Mouse (Mus musculus): ENCODE measurements around the gene Hsp90b1. TPM values are rescaled to one million over a fixed set of nuclear protein-coding genes. Genes with fewer than 3 reads are reported as not detected.
A peak's percentile ranks its signal among the peaks of the same experiment; 100 is the strongest.

The Hsp90b1 gene
- polyA plus RNA-seq, 1 experiment from 2014 or later: 437 TPM

GRCm38 (mm10) chr10:86712156-86712555, 6.8 kb upstream of the Hsp90b1 start:
- Histone ChIP-seq H3K4me2 (replicated peaks; ENCODE audit: low read depth, low read length) (no peak overlapping the region), H3K27me3 (ENCODE audit: control insufficient read depth, insufficient read depth, low read length) (no peaks in the 10 kb centered on the region), H3K27ac (ENCODE audit: low read length) (no peak overlapping the region), H3K9me3 (ENCODE audit: control insufficient read depth, low read depth, low read length) (no peaks in the 10 kb centered on the region), H3K4me3 (ENCODE audit: low read depth, low read length) (no peak overlapping the region), H3K36me3 (ENCODE audit: control insufficient read depth, insufficient read depth, low read length) (no peaks in the 10 kb centered on the region), H3K9ac (replicated peaks; ENCODE audit: low read depth, low read length) (no peak overlapping the region), H3K4me1 (ENCODE audit: control insufficient read depth, insufficient read depth, low read length) (no peaks in the 10 kb centered on the region)
- 69% methylated on average over 3 of the region's 3 CpGs for WGBS
- no peak for ATAC-seq (ENCODE audit: insufficient number of reproducible peaks, insufficient read depth, low FRiP score, low read depth)

- Histone ChIP-seq H3K36me3 (ENCODE audit: control insufficient read depth, insufficient read depth, low read length) (peaks cover 11% of the 10 kb centered on the region), H3K9ac (replicated peaks; ENCODE audit: low read depth, low read length) (no peak overlapping the region), H3K4me3 (ENCODE audit: low read depth, low read length) (no peak overlapping the region), H3K9me3 (ENCODE audit: control insufficient read depth, low read depth, low read length) (no peaks in the 10 kb centered on the region), H3K4me1 (ENCODE audit: control insufficient read depth, insufficient read depth, low read length) (peaks cover 16% of the 10 kb centered on the region), H3K27me3 (ENCODE audit: control insufficient read depth, insufficient read depth, low read length) (no peaks in the 10 kb centered on the region), H3K4me2 (replicated peaks; ENCODE audit: low read depth, low read length) (peak overlapping the region; percentile 45; the same call in 1 of the 2 replicates), H3K27ac (ENCODE audit: low read length) (peak overlapping the region; percentile 85; the same call in 1 of the 2 replicates)
- 95% methylated on average over 3 of the region's 3 CpGs for WGBS
- no peak for ATAC-seq (ENCODE audit: insufficient number of reproducible peaks, insufficient read depth, low FRiP score, low read depth)
Observed at GRCm38 (mm10) chr10:86707134-86707533, 1.8 kb upstream of the Hsp90b1 start.

GRCm38 (mm10) chr10:86705922-86706752, 828 bp upstream of the Hsp90b1 start:
- no peaks in the 10 kb centered on the region for H3K9me3 ChIP-seq (ENCODE audit: control insufficient read depth, low read depth, low read length)
- 1% methylated on average over 33 of the region's 33 CpGs for WGBS
- peak; percentile 84 for ATAC-seq (ENCODE audit: insufficient number of reproducible peaks, insufficient read depth, low FRiP score, low read depth)
- peak overlapping the region; percentile 45 for H3K4me2 ChIP-seq (replicated peaks; ENCODE audit: low read depth, low read length)
- H3K4me1 ChIP-seq (ENCODE audit: control insufficient read depth, insufficient read depth, low read length): peaks cover 21% of the 10 kb centered on the region
- H3K27ac ChIP-seq (ENCODE audit: low read length): peak overlapping the region; percentile 85
- H3K36me3 ChIP-seq (ENCODE audit: control insufficient read depth, insufficient read depth, low read length): peaks cover 20% of the 10 kb centered on the region
- peak overlapping the region; percentile 37 for H3K9ac ChIP-seq (replicated peaks; ENCODE audit: low read depth, low read length)
- H3K4me3 ChIP-seq (ENCODE audit: low read depth, low read length): peak overlapping the region; percentile 98
- no peaks in the 10 kb centered on the region for H3K27me3 ChIP-seq (ENCODE audit: control insufficient read depth, insufficient read depth, low read length)

- no peak for ATAC-seq (ENCODE audit: insufficient number of reproducible peaks, insufficient read depth, low FRiP score, low read depth)
- H3K4me1 ChIP-seq (ENCODE audit: control insufficient read depth, insufficient read depth, low read length): peaks cover 29% of the 10 kb centered on the region
- no peaks in the 10 kb centered on the region for H3K9me3 ChIP-seq (ENCODE audit: control insufficient read depth, low read depth, low read length)
- peak overlapping the region; percentile 94 for H3K9ac ChIP-seq (replicated peaks; ENCODE audit: low read depth, low read length)
- peaks cover 34% of the 10 kb centered on the region for H3K36me3 ChIP-seq (ENCODE audit: control insufficient read depth, insufficient read depth, low read length)
- 0% methylated on average over 33 of the region's 33 CpGs for WGBS
- peak overlapping the region; percentile 84 for H3K27ac ChIP-seq (ENCODE audit: low read length)
- H3K4me2 ChIP-seq (replicated peaks; ENCODE audit: low read depth, low read length): peak overlapping the region; percentile 95
- no peaks in the 10 kb centered on the region for H3K27me3 ChIP-seq (ENCODE audit: control insufficient read depth, insufficient read depth, low read length)
- peak overlapping the region; percentile 98 for H3K4me3 ChIP-seq (ENCODE audit: low read depth, low read length)
Observed at GRCm38 (mm10) chr10:86704589-86705191, 619 bp downstream of the Hsp90b1 start.

- Histone ChIP-seq H3K36me3 (ENCODE audit: control insufficient read depth, insufficient read depth, low read length) (peaks cover 40% of the 10 kb centered on the region), H3K4me1 (ENCODE audit: control insufficient read depth, insufficient read depth, low read length) (peaks cover 29% of the 10 kb centered on the region), H3K9me3 (ENCODE audit: control insufficient read depth, low read depth, low read length) (no peaks in the 10 kb centered on the region), H3K9ac (replicated peaks; ENCODE audit: low read depth, low read length) (peak overlapping the region; percentile 94), H3K27ac (ENCODE audit: low read length) (no peak overlapping the region), H3K4me3 (ENCODE audit: low read depth, low read length) (peak overlapping the region; percentile 98), H3K4me2 (replicated peaks; ENCODE audit: low read depth, low read length) (peak overlapping the region; percentile 95), H3K27me3 (ENCODE audit: control insufficient read depth, insufficient read depth, low read length) (no peaks in the 10 kb centered on the region)
- WGBS: 3% methylated on average over 8 of the region's 8 CpGs
- ATAC-seq (ENCODE audit: insufficient number of reproducible peaks, insufficient read depth, low FRiP score, low read depth): no peak
Observed at GRCm38 (mm10) chr10:86704141-86704540, 1.2 kb downstream of the Hsp90b1 start.

- Histone ChIP-seq H3K4me1 (ENCODE audit: control insufficient read depth, insufficient read depth, low read length) (peaks cover 29% of the 10 kb centered on the region), H3K9me3 (ENCODE audit: control insufficient read depth, low read depth, low read length) (no peaks in the 10 kb centered on the region), H3K27ac (ENCODE audit: low read length) (no peak overlapping the region), H3K9ac (replicated peaks; ENCODE audit: low read depth, low read length) (peak overlapping the region; percentile 94), H3K4me3 (ENCODE audit: low read depth, low read length) (peak overlapping the region; percentile 98), H3K27me3 (ENCODE audit: control insufficient read depth, insufficient read depth, low read length) (no peaks in the 10 kb centered on the region), H3K4me2 (replicated peaks; ENCODE audit: low read depth, low read length) (peak overlapping the region; percentile 95), H3K36me3 (ENCODE audit: control insufficient read depth, insufficient read depth, low read length) (peaks cover 45% of the 10 kb centered on the region)
- 57% methylated on average over 4 of the region's 4 CpGs for WGBS
- no peak for ATAC-seq (ENCODE audit: insufficient number of reproducible peaks, insufficient read depth, low FRiP score, low read depth)
Observed at GRCm38 (mm10) chr10:86703375-86703774, 1.9 kb downstream of the Hsp90b1 start.

GRCm38 (mm10) chr10:86702312-86702920, 2.9 kb downstream of the Hsp90b1 start:
- Histone ChIP-seq H3K27ac (ENCODE audit: low read length) (no peak overlapping the region), H3K9me3 (ENCODE audit: control insufficient read depth, low read depth, low read length) (no peaks in the 10 kb centered on the region), H3K27me3 (ENCODE audit: control insufficient read depth, insufficient read depth, low read length) (no peaks in the 10 kb centered on the region), H3K36me3 (ENCODE audit: control insufficient read depth, insufficient read depth, low read length) (peaks cover 54% of the 10 kb centered on the region), H3K4me2 (replicated peaks; ENCODE audit: low read depth, low read length) (no peak overlapping the region), H3K4me1 (ENCODE audit: control insufficient read depth, insufficient read depth, low read length) (peaks cover 29% of the 10 kb centered on the region), H3K4me3 (ENCODE audit: low read depth, low read length) (0 out of 2 replicates have a peak overlapping the region, but pooled peaks have one; percentile 2), H3K9ac (replicated peaks; ENCODE audit: low read depth, low read length) (no peak overlapping the region)
- WGBS: 58% methylated on average over 4 of the region's 4 CpGs
- ATAC-seq (ENCODE audit: insufficient number of reproducible peaks, insufficient read depth, low FRiP score, low read depth): no peak

GRCm38 (mm10) chr10:86700973-86701372, 4.3 kb downstream of the Hsp90b1 start:
- 53% methylated on average over 3 of the region's 3 CpGs for WGBS
- Histone ChIP-seq H3K9me3 (ENCODE audit: control insufficient read depth, low read depth, low read length) (no peaks in the 10 kb centered on the region), H3K4me1 (ENCODE audit: control insufficient read depth, insufficient read depth, low read length) (peaks cover 27% of the 10 kb centered on the region), H3K27me3 (ENCODE audit: control insufficient read depth, insufficient read depth, low read length) (no peaks in the 10 kb centered on the region), H3K4me2 (replicated peaks; ENCODE audit: low read depth, low read length) (0 out of 2 replicates have a peak overlapping the region, but pooled peaks have one; percentile 18), H3K36me3 (ENCODE audit: control insufficient read depth, insufficient read depth, low read length) (peaks cover 62% of the 10 kb centered on the region), H3K27ac (ENCODE audit: low read length) (no peak overlapping the region), H3K4me3 (ENCODE audit: low read depth, low read length) (no peak overlapping the region), H3K9ac (replicated peaks; ENCODE audit: low read depth, low read length) (no peak overlapping the region)
- ATAC-seq (ENCODE audit: insufficient number of reproducible peaks, insufficient read depth, low FRiP score, low read depth): no peak

Measured in stomach, embryonic 14.5 days (tissue).